In genomic region chr17:5053201-5053600, GRCm38 (mm10) we compare ENCODE assay signal across 19 mouse cellular contexts. TPM values are rescaled to one million over a fixed set of nuclear protein-coding genes. Genes with fewer than 3 reads are reported as not detected.
DNase-seq lines count a peak whose midpoint lies in the region; ATAC-seq and TF ChIP-seq lines count a peak whose summit lies in the region.
"Had no signal": no experiment of that assay in that cellular context is flagged by ENCODE, and none has a peak within 500 bp of the region (broad histone marks: within the 10 kb centered on the region; RNA-seq: fewer than 3 reads in every experiment).

No protein-coding gene starts in this region.

- H3K27me3 ChIP-seq in hindbrain, embryonic 12.5 days = no peaks in the 10 kb centered on the region
- no peaks in the 10 kb centered on the region for H3K27me3 ChIP-seq in hindbrain, embryonic 10.5 days (ENCODE audit: insufficient read depth, poor library complexity, severe bottlenecking)
- no peaks in the 10 kb centered on the region for H3K27me3 ChIP-seq in E14TG2a.4 (ENCODE audit: insufficient read depth, low read length)
- no peaks in the 10 kb centered on the region for H3K27me3 ChIP-seq in neural tube, embryonic 14.5 days (ENCODE audit: control insufficient read depth, insufficient read depth, low read length)
- H3K27me3 ChIP-seq: liver, embryonic 13.5 days; lung, embryonic 15.5 days had no signal

- H3K27ac ChIP-seq in hindbrain, embryonic 12.5 days = no peak overlapping the region
- no peak overlapping the region for H3K27ac ChIP-seq in hindbrain, embryonic 10.5 days
- 0 out of 2 replicates have a peak overlapping the region, but pooled peaks have one; percentile 28 for H3K27ac ChIP-seq in neural tube, embryonic 14.5 days (ENCODE audit: low read depth, low read length)
- no peak overlapping the region for H3K27ac ChIP-seq in layer of hippocampus, adult 2 months
- H3K27ac ChIP-seq: embryonic facial prominence, embryonic 10.5 days; kidney, postnatal 0 days; liver, embryonic 13.5 days; lung, embryonic 15.5 days had no signal

- TF ChIP-seq CTCF in E14TG2a.4 (conservative IDR thresholded peaks at IDR 0.05; ENCODE audit: low read length) = no peak
- no peak for TF ChIP-seq CTCF in layer of hippocampus, adult 2 months (conservative IDR thresholded peaks at IDR 0.05)

- no peak overlapping the region for H3K4me2 ChIP-seq in hindbrain, embryonic 12.5 days (replicated peaks)
- no peak overlapping the region for H3K4me2 ChIP-seq in neural tube, embryonic 14.5 days (ENCODE audit: low read depth, low read length)
- H3K4me2 ChIP-seq: heart, embryonic 11.5 days; liver, embryonic 13.5 days; lung, embryonic 15.5 days had no signal

- no peak overlapping the region for H3K4me3 ChIP-seq in hindbrain, embryonic 12.5 days
- no peak overlapping the region for H3K4me3 ChIP-seq in hindbrain, embryonic 10.5 days
- H3K4me3 ChIP-seq in E14TG2a.4 (replicated peaks; ENCODE audit: low read length) = peak overlapping the region; percentile 49
- no peak overlapping the region for H3K4me3 ChIP-seq in neural tube, embryonic 14.5 days (ENCODE audit: low read depth, low read length)
- no peak overlapping the region for H3K4me3 ChIP-seq in layer of hippocampus, adult 2 months
- H3K4me3 ChIP-seq: embryonic facial prominence, embryonic 10.5 days; erythroblast, embryonic 14.5 days; liver, embryonic 13.5 days; lung, embryonic 15.5 days had no signal

- H3K9me3 ChIP-seq in hindbrain, embryonic 12.5 days (replicated peaks) = no peaks in the 10 kb centered on the region
- H3K9me3 ChIP-seq in hindbrain, embryonic 10.5 days = no peaks in the 10 kb centered on the region
- H3K9me3 ChIP-seq in E14TG2a.4 (ENCODE audit: low read length) = no peaks in the 10 kb centered on the region
- H3K9me3 ChIP-seq in neural tube, embryonic 14.5 days (ENCODE audit: control insufficient read depth, low read length) = no peaks in the 10 kb centered on the region
- H3K9me3 ChIP-seq: embryonic facial prominence, embryonic 10.5 days; liver, embryonic 13.5 days; lung, embryonic 15.5 days had no signal

- H3K36me3 ChIP-seq in hindbrain, embryonic 12.5 days = no peaks in the 10 kb centered on the region
- H3K36me3 ChIP-seq in hindbrain, embryonic 10.5 days = peaks cover 34% of the 10 kb centered on the region
- peaks cover 9% of the 10 kb centered on the region; the same call in 1 of the 2 replicates for H3K36me3 ChIP-seq in E14TG2a.4 (ENCODE audit: insufficient read depth, low read length)
- H3K36me3 ChIP-seq in neural tube, embryonic 14.5 days (ENCODE audit: control insufficient read depth, insufficient read depth, low read length) = no peaks in the 10 kb centered on the region
- H3K36me3 ChIP-seq: lung, embryonic 15.5 days had no signal

- peak overlapping the region; percentile 13; the same call in 1 of the 2 replicates for H3K9ac ChIP-seq in hindbrain, embryonic 12.5 days
- H3K9ac ChIP-seq in neural tube, embryonic 14.5 days (replicated peaks; ENCODE audit: low read depth, low read length) = no peak overlapping the region
- H3K9ac ChIP-seq: liver, embryonic 13.5 days; lung, embryonic 15.5 days had no signal

- no peak for ATAC-seq in hindbrain, embryonic 12.5 days (ENCODE audit: low FRiP score)
- no peak for ATAC-seq in neural tube, embryonic 14.5 days (ENCODE audit: low read depth)

- WGBS in hindbrain, embryonic 12.5 days = 58% methylated on average over 16 of the region's 16 CpGs
- WGBS in hindbrain, embryonic 10.5 days = 79% methylated on average over 16 of the region's 16 CpGs
- WGBS in neural tube, embryonic 14.5 days = 54% methylated on average over 16 of the region's 16 CpGs

- DNase-seq in hindbrain, embryonic 10.5 days (ENCODE audit: low spot score) = no peak
- DNase-seq in ES-CJ7 (ENCODE audit: low read depth, low spot score) = peak; percentile 34
- DNase-seq in urinary bladder, postnatal 10 days (ENCODE audit: low spot score) = no peak
- DNase-seq in layer of hippocampus, adult 2 months (ENCODE audit: low spot score in 2 of 2) = no peak
- DNase-seq: adrenal gland, adult 8-10 months; cerebellum, adult 11 months; heart, postnatal 14 days; left cerebral cortex, postnatal 4 days; liver, embryonic 13.5 days; retina, postnatal 1 day; thymus, adult 2 months had no signal

- H3K4me1 ChIP-seq in hindbrain, embryonic 12.5 days = peaks cover 58% of the 10 kb centered on the region
- peaks cover 54% of the 10 kb centered on the region for H3K4me1 ChIP-seq in hindbrain, embryonic 10.5 days (replicated peaks)
- peaks cover 66% of the 10 kb centered on the region for H3K4me1 ChIP-seq in E14TG2a.4 (replicated peaks; ENCODE audit: low read depth, low read length)
- H3K4me1 ChIP-seq in neural tube, embryonic 14.5 days (ENCODE audit: control insufficient read depth, insufficient read depth, low read length) = peaks cover 27% of the 10 kb centered on the region

RNA-seq across cellular contexts. Expression of gene Arid1b, which starts 59.1 kb away (rescaled TPM):
- polyA plus RNA-seq in hindbrain, embryonic 12.5 days (2016; fragmentation: Nextera tagmentation; extraction: Ambion mirVana) = 22.3 and 22.6 TPM in 2 replicates
- polyA plus RNA-seq in hindbrain, embryonic 10.5 days (2016; fragmentation: Nextera tagmentation; extraction: Ambion mirVana) = 10.4 and 11.7 TPM in 2 replicates
- polyA plus RNA-seq in neural tube, embryonic 14.5 days (2014; fragmentation: Nextera tagmentation; extraction: Ambion mirVana) = 20.1 and 22.2 TPM in 2 replicates
- 100 to 1,000 TPM; 114 to 119 TPM for total RNA-seq in layer of hippocampus, adult 2 months (2021)
